ENCODE assay signal across 8 mouse cellular contexts in genomic region chr7:64021241-64022108, GRCm38 (mm10).
DNase-seq lines count a peak whose midpoint lies in the region; ATAC-seq lines count a peak whose summit lies in the region.

No protein-coding gene starts in this region.

- ATAC-seq in hindbrain, embryonic 13.5 days (ENCODE audit: low FRiP score): no peak
- peak; percentile 74 for ATAC-seq in midbrain, embryonic 13.5 days

- WGBS in hindbrain, embryonic 13.5 days: 67% methylated on average over 9 of the region's 9 CpGs
- 69% methylated on average over 9 of the region's 9 CpGs for WGBS in midbrain, embryonic 13.5 days

- H3K9ac ChIP-seq in hindbrain, embryonic 13.5 days: no peak overlapping the region
- 0 out of 2 replicates have a peak overlapping the region, but pooled peaks have one; percentile 17 for H3K9ac ChIP-seq in midbrain, embryonic 13.5 days (replicated peaks)

- H3K4me3 ChIP-seq in hindbrain, embryonic 13.5 days: no peak overlapping the region
- no peak overlapping the region for H3K4me3 ChIP-seq in midbrain, embryonic 13.5 days (replicated peaks)

- H3K4me1 ChIP-seq in hindbrain, embryonic 13.5 days (replicated peaks): peaks cover 8% of the 10 kb centered on the region
- peaks cover 9% of the 10 kb centered on the region; the same call in 1 of the 2 replicates for H3K4me1 ChIP-seq in midbrain, embryonic 13.5 days (replicated peaks)

- peak; percentile 41 for DNase-seq in adrenal gland, postnatal 10 days
- DNase-seq in adrenal gland, postnatal 4 days (ENCODE audit: low spot score in 2 of 2): no peak
- DNase-seq in right cerebral cortex, adult 18-20 months: peak; percentile 79
- DNase-seq in right cerebral cortex, postnatal 4 days: no peak
- DNase-seq in embryo, embryonic 10 days (ENCODE audit: low spot score): no peak
- no peak for DNase-seq in spleen, postnatal 4 days (ENCODE audit: low spot score in 2 of 2)

- peak overlapping the region; percentile 30; the same call in 1 of the 2 replicates for H3K27ac ChIP-seq in hindbrain, embryonic 13.5 days
- H3K27ac ChIP-seq in midbrain, embryonic 13.5 days: no peak overlapping the region

- H3K27me3 ChIP-seq in hindbrain, embryonic 13.5 days: no peaks in the 10 kb centered on the region
- H3K27me3 ChIP-seq in midbrain, embryonic 13.5 days: no peaks in the 10 kb centered on the region

- H3K4me2 ChIP-seq in hindbrain, embryonic 13.5 days: no peak overlapping the region
- H3K4me2 ChIP-seq in midbrain, embryonic 13.5 days (replicated peaks): no peak overlapping the region

- H3K36me3 ChIP-seq in hindbrain, embryonic 13.5 days: no peaks in the 10 kb centered on the region
- H3K36me3 ChIP-seq in midbrain, embryonic 13.5 days: no peaks in the 10 kb centered on the region

- H3K9me3 ChIP-seq in hindbrain, embryonic 13.5 days: no peaks in the 10 kb centered on the region
- no peaks in the 10 kb centered on the region for H3K9me3 ChIP-seq in midbrain, embryonic 13.5 days

Comparison
In these comparisons a context has a peak if more than half of its experiments do, and no peak if none do; other contexts are left out.
1. DNase-seq: peak in adrenal gland, postnatal 10 days (single experiment) and right cerebral cortex, adult 18-20 months (single experiment); none in adrenal gland, postnatal 4 days (0 of 2), right cerebral cortex, postnatal 4 days (single experiment), embryo, embryonic 10 days (single experiment) and spleen, postnatal 4 days (0 of 2).